Mouse (Mus musculus): ENCODE results near the gene Smco3. TPM values are rescaled to one million over a fixed set of nuclear protein-coding genes. Genes with fewer than 3 reads are reported as not detected.
"Not testable (repeated sequence)": the region's sequence is repeated elsewhere in the genome, so short reads cannot be mapped to it uniquely, and the experiment has no call there.

Smco3 gene
- 1.6 and 2.9 TPM in 2 replicates for polyA plus RNA-seq (2014; fragmentation: Nextera tagmentation; extraction: Ambion mirVana)

DNA sequence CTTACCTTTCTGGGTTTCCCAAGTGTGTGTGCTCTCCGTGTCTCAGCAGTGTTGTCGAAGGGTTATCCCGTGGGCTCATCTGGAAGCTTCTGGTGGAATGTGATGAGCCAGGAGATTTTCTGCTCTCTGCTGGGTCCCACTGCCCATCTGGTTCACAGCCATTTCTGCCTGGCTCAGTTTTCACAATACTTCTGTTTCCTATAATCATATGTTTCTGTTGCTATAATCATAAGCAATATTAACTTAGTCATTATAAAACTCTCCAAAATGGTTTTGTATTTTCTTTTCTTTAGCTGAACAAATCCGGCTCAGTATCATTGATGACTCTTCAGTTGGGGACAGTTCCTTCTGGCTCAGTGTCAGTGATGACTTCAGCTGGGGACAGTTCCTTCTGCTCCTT, at the start of gene Smco3:
TSS of gene Smco3 (minus strand) at position 101 of the 400 bp plus-strand sequence.
- H3K4me3 ChIP-seq (ENCODE audit: low read depth, low read length) = no peak within 1 kb of the TSS
- H3K36me3 ChIP-seq (ENCODE audit: insufficient read depth) = no peaks in the 10 kb centered on the region
- WGBS = 39% methylated on average over 4 of the region's 4 CpGs
- ATAC-seq (ENCODE audit: insufficient read depth) = no peak
- no peaks in the 10 kb centered on the region for H3K27me3 ChIP-seq (ENCODE audit: insufficient read depth, low read length)
- H3K9me3 ChIP-seq (ENCODE audit: low read depth, low read length) = no peaks in the 10 kb centered on the region
- no peaks in the 10 kb centered on the region for H3K4me1 ChIP-seq (ENCODE audit: insufficient read depth)
- no peak within 1 kb of the TSS; the same call in 1 of the 2 replicates for H3K9ac ChIP-seq
- no peak for DNase-seq
- no peak for TF ChIP-seq CTCF (IDR thresholded peaks at IDR 0.05; ENCODE audit: low read depth)
- H3K4me2 ChIP-seq = peak within 1 kb of the TSS; percentile 27; the same call in 1 of the 2 replicates
- no peak within 1 kb of the TSS for H3K27ac ChIP-seq (ENCODE audit: low read depth)

DNA sequence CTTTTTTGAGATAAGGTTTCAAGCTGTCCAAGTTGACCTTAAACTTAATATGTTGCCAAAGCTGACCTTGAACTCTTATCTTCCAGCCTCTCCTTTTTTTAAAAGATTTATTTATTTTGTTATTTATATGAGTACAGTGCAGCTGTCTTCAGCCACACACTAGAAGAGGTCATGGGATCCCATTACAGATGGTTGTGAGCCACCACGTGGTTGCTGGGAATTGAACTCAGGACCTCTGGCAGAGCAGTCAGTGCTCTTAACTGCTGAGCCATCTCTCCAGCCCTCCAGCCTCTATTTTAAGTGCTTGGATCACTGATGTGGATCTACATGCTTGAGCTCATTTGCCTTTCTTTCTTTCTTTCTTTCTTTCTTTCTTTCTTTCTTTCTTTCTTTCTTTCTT, 49.5 kb upstream of the Smco3 start:
- ATAC-seq (ENCODE audit: insufficient read depth); H3K9ac ChIP-seq; DNase-seq; H3K27me3 ChIP-seq (ENCODE audit: insufficient read depth, low read length); H3K27ac ChIP-seq (ENCODE audit: low read depth); H3K36me3 ChIP-seq (ENCODE audit: insufficient read depth); H3K4me2 ChIP-seq; H3K4me1 ChIP-seq (ENCODE audit: insufficient read depth); H3K4me3 ChIP-seq (ENCODE audit: low read depth, low read length); H3K9me3 ChIP-seq (ENCODE audit: low read depth, low read length): not testable (repeated sequence)
- 30% methylated on average over 1 of the region's 1 CpGs for WGBS

DNA sequence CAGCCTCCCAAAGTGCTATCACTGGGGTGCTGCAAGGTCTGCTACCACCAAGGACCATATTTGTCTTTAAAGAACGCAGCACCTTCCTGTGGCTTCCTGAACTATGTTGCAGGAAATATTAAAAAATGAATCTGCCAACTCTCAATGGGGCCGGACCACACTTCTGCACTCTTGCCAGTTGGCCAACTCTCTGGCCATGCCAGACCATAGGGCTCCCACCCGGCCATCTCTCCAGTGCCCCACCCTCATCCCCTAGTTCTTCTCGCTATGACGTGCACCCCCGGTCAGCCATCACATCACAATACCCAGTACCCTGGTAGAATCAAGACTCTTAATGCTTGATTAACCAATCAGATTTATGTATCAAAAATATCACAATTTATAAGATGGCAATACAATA, 48.7 kb upstream of the Smco3 start:
- 0 out of 2 replicates have a peak, but pooled peaks cover 6% of the 10 kb centered on the region for H3K4me1 ChIP-seq (ENCODE audit: insufficient read depth)
- no peak overlapping the region for H3K4me2 ChIP-seq
- no peak for ATAC-seq (ENCODE audit: insufficient read depth)
- WGBS = 94% methylated on average over 6 of the region's 6 CpGs
- DNase-seq = no peak
- H3K4me3 ChIP-seq (ENCODE audit: low read depth, low read length) = no peak overlapping the region
- H3K36me3 ChIP-seq (ENCODE audit: insufficient read depth) = no peaks in the 10 kb centered on the region
- H3K27ac ChIP-seq (ENCODE audit: low read depth) = no peak overlapping the region
- H3K27me3 ChIP-seq (ENCODE audit: insufficient read depth, low read length) = no peaks in the 10 kb centered on the region
- H3K9me3 ChIP-seq (ENCODE audit: low read depth, low read length) = no peaks in the 10 kb centered on the region
- TF ChIP-seq CTCF (IDR thresholded peaks at IDR 0.05; ENCODE audit: low read depth) = no peak
- no peak overlapping the region for H3K9ac ChIP-seq

DNA sequence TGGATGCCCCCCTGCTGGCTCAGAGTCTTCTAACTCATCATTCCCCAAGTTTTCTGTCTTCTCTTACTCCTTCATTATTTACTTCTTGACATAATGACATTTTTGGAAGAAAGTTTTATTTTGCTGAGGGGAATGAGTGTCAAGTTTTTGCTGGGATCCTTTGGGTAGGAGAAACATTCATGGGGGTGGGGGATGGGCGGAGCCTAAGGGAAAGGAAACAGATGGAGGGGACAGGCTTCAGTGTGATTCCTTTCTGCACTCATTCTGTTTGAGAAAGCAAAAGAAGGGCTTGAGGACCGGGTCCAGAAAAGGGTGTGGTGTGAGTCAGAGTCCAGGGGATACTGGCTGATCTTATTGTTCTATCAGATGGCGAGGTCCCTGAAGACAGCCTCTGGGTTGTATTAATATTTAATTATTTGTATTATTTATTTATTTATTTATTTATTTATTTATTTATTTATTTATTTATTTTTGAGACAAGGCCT, 48.2 kb upstream of the Smco3 start:
- Histone ChIP-seq H3K27ac (ENCODE audit: low read depth) (peak overlapping the region; percentile 48; the same call in 1 of the 2 replicates), H3K4me1 (ENCODE audit: insufficient read depth) (0 out of 2 replicates have a peak, but pooled peaks cover 6% of the 10 kb centered on the region), H3K4me3 (ENCODE audit: low read depth, low read length) (no peak overlapping the region), H3K27me3 (ENCODE audit: insufficient read depth, low read length) (no peaks in the 10 kb centered on the region), H3K9me3 (ENCODE audit: low read depth, low read length) (no peaks in the 10 kb centered on the region), H3K36me3 (ENCODE audit: insufficient read depth) (no peaks in the 10 kb centered on the region), H3K4me2 (no peak overlapping the region), H3K9ac (no peak overlapping the region)
- no peak for TF ChIP-seq CTCF (IDR thresholded peaks at IDR 0.05; ENCODE audit: low read depth)
- WGBS = 69% methylated on average over 3 of the region's 3 CpGs
- DNase-seq = no peak
- no peak for ATAC-seq (ENCODE audit: insufficient read depth)

DNA sequence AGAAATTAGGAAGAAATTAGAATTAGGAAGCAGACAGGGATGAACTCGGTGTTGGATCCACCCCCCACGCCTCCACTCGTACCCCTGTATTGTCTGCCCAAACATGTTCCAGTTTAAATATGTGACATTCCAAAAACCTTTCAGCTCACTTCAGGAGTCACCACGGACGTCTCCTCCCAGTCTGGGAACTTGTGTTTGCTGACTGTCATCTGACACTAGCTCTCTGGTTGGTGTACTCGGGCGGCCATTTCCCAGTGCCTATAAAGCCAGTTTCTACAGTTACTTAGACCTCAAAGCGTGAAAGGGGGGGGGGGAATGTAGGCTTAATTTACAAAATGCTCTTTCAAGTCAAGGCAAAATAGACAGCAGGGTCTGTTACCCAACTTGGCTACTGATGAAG, 46.4 kb upstream of the Smco3 start:
- ATAC-seq (ENCODE audit: insufficient read depth) (peak; percentile 57; the same call in 1 of the 2 replicates), DNase-seq (peak; percentile 64)
- no peak overlapping the region for H3K4me2 ChIP-seq
- H3K9ac ChIP-seq = no peak overlapping the region
- 0 out of 2 replicates have a peak, but pooled peaks cover 6% of the 10 kb centered on the region for H3K4me1 ChIP-seq (ENCODE audit: insufficient read depth)
- WGBS = 31% methylated on average over 8 of the region's 8 CpGs
- H3K27me3 ChIP-seq (ENCODE audit: insufficient read depth, low read length) = no peaks in the 10 kb centered on the region
- peak overlapping the region; percentile 48; the same call in 1 of the 2 replicates for H3K27ac ChIP-seq (ENCODE audit: low read depth)
- TF ChIP-seq CTCF (IDR thresholded peaks at IDR 0.05; ENCODE audit: low read depth) = no peak
- H3K9me3 ChIP-seq (ENCODE audit: low read depth, low read length) = no peaks in the 10 kb centered on the region
- H3K36me3 ChIP-seq (ENCODE audit: insufficient read depth) = no peaks in the 10 kb centered on the region
- H3K4me3 ChIP-seq (ENCODE audit: low read depth, low read length) = no peak overlapping the region

DNA sequence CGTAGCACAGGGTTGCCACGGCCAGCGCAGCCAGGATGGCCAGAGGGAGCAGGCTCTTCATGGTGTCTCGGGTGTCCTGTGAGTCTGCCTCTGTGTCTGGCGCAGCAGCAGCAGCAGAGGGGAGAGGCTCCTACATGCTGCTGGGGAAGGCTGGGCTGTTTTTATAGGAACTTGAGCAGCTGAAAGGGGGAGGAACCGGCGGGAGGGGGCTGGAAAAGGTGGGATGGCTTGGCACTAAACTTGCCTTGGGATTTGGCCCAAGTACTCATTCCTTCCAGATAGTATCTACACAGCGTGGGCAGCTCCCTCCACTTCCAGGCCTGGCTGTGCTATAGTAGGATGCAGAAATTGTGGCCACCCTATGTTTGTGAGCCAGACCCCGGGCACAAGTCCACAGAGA, 40.4 kb upstream of the Smco3 start, which contains the start of gene Mgp:
TSS of gene Mgp (minus strand) at position 154 of the 400 bp plus-strand sequence.
- Histone ChIP-seq H3K9ac (peak within 1 kb of the TSS; percentile 70), H3K27me3 (ENCODE audit: insufficient read depth, low read length) (no peaks in the 10 kb centered on the region), H3K4me1 (ENCODE audit: insufficient read depth) (peaks cover 7% of the 10 kb centered on the region; the same call in 1 of the 2 replicates), H3K36me3 (ENCODE audit: insufficient read depth) (peaks cover 12% of the 10 kb centered on the region; the same call in 1 of the 2 replicates), H3K4me2 (peak within 1 kb of the TSS; percentile 63), H3K4me3 (ENCODE audit: low read depth, low read length) (peak within 1 kb of the TSS; percentile 46), H3K9me3 (ENCODE audit: low read depth, low read length) (no peaks in the 10 kb centered on the region), H3K27ac (ENCODE audit: low read depth) (peak within 1 kb of the TSS; percentile 91)
- TF ChIP-seq CTCF (IDR thresholded peaks at IDR 0.05; ENCODE audit: low read depth) = no peak
- DNase-seq = peak; percentile 73
- 28% methylated on average over 8 of the region's 9 CpGs for WGBS
- ATAC-seq (ENCODE audit: insufficient read depth) = peak; percentile 85

DNA sequence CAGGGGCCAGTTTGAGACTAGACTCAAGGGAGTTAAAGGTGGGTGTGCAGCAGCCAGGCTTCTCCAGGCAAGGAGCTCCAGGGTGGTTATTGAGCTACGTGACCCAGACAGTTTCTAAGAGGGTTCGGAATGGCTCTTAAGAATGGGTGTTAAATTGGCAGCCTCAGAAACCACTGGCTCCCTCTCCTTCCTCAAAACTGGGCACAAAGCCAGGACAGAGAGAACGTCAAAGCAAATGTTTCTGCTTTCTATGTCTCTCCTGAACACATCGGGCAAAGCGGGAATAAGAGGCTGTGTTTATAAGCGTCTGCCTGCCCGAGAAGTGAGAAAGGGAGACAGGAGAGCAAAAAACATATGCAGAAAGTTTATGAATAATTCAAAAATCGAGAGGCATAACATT, 39.3 kb upstream of the Smco3 start:
- ATAC-seq (ENCODE audit: insufficient read depth) = peak; percentile 57
- TF ChIP-seq CTCF (IDR thresholded peaks at IDR 0.05; ENCODE audit: low read depth) = no peak
- Histone ChIP-seq H3K4me3 (ENCODE audit: low read depth, low read length) (peak overlapping the region; percentile 46), H3K27me3 (ENCODE audit: insufficient read depth, low read length) (no peaks in the 10 kb centered on the region), H3K4me2 (peak overlapping the region; percentile 63), H3K4me1 (ENCODE audit: insufficient read depth) (peaks cover 7% of the 10 kb centered on the region; the same call in 1 of the 2 replicates), H3K9me3 (ENCODE audit: low read depth, low read length) (no peaks in the 10 kb centered on the region), H3K27ac (ENCODE audit: low read depth) (peak overlapping the region; percentile 91), H3K36me3 (ENCODE audit: insufficient read depth) (peaks cover 12% of the 10 kb centered on the region; the same call in 1 of the 2 replicates), H3K9ac (peak overlapping the region; percentile 46)
- WGBS = 24% methylated on average over 8 of the region's 8 CpGs
- DNase-seq = peak; percentile 87
